Mouse (Mus musculus): ENCODE results near the gene Mterf1b. TPM values are rescaled to one million over a fixed set of nuclear protein-coding genes. Genes with fewer than 3 reads are reported as not detected.
"Not testable (repeated sequence)": the region's sequence is repeated elsewhere in the genome, so short reads cannot be mapped to it uniquely, and the experiment has no call there.

Gene Mterf1b
- 1 to 10 TPM; 1.6 to 2.7 (median 2.1) TPM for total RNA-seq (2022)

DNA sequence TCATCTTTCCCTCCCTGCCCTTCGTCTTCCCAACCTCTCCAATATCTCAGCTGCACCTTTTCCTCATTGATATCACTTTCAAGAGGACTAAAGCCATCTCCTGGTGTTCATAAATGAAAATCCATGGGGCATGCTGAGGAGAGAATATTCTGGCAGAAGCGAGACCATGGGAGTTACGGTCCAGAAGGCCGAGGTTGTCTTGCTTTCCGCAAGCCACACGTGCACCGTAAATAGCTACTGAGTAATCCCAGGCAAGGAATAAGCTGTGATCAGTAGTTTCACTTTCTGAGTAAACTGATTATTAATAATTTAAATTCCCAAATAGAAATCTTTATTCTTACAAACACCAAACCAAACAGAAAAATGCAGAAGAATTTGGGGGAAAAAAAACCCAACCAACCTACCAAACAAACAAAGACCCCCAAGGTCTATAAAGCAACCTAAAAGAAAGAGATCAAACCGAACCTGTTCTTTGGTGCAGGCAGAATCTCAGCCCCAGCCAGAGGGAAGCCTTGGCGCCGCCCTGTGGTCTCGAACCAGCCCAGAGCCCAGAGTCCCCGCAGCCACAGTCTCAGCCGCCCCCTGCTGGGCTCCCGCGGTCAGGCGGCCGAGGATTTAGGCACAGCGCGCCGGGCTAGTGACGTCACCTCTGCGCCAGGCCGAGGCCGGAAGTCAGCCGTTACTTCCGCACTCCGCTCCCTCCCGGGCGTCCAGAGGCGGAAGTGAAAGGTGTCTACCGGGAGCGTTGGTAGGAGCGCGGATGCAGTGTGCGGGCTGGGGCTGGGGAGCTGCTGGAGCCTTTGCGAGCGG is at the start of gene Mterf1b:
TSS of gene Mterf1b (plus strand) at position 697 of the 810 bp plus-strand sequence.
- not testable (repeated sequence) for DNase-seq (ENCODE audit: low spot score)

GRCm38 (mm10) chr5:4159418-4160071 is 32.6 kb upstream of the Mterf1b start:
- DNase-seq (ENCODE audit: low spot score): not testable (repeated sequence)

DNA sequence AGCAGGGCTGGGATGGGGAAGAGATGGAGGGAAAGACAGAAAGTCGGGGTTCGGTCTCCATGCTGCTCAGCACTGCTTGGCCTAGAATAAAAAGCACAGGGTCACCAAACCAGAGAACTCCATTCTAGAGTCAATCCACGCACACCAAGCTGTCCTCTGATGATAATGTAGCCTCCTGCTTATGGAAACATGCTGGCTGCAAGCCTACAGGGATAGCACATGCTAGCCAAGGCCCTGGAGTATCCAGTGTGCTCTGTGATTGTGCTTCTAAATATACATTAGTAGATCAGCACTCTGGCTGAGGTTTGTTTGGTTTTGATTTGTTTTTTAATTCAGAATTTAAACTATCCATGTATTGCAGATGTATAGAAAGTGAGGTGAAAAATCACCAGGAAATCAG is 30.6 kb upstream of the Mterf1b start:
- DNase-seq (ENCODE audit: low spot score): peak; percentile 31

DNA sequence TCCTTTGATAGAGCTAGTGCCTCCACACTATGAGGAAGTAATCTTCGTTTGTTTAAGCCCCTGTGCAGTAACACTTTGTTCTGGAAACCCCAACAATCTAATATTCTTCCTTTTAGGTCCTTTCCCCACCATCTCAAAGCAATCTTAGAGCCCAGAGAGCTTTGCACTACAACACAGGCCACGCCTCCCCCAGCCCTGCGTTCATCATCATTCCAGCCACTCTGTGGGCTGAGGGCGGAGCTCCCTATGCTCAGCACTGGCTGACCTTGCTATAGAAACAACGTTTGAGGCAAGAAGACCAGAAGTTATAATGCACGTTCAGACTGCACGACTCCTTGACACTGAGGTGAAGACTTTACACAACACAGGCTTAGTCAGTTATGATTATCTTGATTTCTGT is 29.7 kb upstream of the Mterf1b start:
- no peak for DNase-seq (ENCODE audit: low spot score)

DNA sequence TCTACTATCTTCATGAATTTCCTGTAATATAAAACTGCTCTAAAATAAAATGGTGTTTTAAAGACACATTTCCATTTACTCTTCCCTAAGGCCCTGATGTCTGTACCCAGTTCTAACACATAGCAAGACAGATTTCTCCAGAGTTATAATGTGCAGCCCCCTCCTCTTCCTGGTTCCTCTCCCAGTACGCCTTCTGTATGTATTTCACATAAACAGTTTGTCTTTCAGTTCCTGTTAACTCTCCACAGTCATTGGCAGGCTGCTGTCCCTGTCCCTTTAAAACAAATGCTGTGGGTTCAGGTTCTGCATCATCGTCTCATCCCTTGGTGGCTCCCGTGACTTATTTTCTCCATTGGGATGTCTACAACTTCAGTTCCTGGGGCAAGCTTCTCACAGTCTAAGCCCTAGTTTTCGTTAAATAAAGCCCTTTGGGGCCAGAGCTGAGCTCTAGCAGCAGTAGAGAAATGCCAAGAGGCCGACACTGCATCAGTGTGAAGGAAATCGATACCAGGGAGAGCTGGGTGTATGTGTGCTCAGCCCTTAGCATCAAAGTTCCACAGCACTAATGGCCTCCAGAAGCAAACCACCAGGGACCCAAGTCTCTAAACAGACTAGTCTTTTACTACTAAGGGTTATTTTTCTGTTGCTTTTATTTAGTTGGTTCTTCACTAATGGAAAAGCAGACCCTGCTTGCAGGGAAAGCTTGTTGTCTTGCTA is 24.2 kb upstream of the Mterf1b start:
- DNase-seq (ENCODE audit: low spot score): not testable (repeated sequence)

DNA sequence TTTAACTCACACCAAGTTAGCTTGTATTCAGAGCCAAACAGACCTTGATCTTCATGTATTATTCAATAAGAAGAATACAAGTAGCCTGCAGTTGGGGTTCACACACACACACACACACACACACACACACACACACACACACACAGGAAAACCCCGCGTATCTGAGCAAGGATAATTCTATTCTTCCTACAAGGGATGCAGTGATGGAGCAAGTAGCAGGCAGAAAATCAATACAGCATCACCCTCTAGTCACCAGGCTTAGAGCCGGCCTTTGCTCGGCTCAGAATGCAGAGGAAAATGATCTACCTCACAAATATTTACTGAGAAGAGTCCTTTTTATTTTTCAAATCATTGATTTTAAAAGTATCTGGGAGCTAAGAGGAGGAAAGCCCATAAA is 23.6 kb upstream of the Mterf1b start:
- not testable (repeated sequence) for DNase-seq (ENCODE audit: low spot score)

GRCm38 (mm10) chr5:4176421-4176820 is 15.7 kb upstream of the Mterf1b start:
- not testable (repeated sequence) for DNase-seq (ENCODE audit: low spot score)

DNA sequence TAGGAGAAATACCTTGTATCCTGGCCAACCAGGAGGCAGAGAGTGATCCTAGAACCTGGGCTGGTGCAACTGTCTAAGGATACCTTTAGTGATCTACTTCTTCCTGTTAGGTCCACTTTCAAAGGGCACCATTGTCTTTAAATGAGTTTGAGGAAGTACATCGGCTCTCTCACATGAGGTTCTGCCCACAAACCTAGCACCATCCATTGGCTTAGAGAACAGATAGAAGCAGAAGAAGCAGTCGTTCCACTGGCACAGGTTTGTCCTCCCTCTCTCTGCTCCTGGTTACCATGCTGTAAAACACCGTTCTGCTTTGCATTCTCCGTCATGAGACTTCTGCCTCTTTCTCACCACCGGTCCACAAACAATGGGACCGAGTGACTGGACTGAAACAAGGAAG is 12.8 kb upstream of the Mterf1b start:
- DNase-seq (ENCODE audit: low spot score): no peak

DNA sequence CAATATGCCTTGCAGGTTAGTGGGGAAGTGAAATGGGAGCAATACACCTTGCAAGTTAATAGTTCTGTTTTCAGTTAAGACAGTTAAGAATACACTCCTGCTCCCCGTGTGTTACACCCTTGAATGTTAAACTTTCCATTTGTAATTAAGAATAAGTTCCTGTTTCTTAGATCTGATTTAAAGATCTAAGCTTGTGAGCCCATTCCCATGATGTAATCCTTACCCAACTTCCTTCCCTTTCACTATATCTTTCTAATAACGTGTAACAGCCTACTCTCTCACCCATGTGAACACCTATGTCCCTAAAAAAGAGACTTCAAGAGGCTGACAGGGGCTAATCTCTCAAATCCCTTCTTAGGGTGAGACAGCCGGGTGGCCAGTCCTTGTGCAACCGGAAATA is 5.4 kb upstream of the Mterf1b start:
- no peak for DNase-seq (ENCODE audit: low spot score)

DNA sequence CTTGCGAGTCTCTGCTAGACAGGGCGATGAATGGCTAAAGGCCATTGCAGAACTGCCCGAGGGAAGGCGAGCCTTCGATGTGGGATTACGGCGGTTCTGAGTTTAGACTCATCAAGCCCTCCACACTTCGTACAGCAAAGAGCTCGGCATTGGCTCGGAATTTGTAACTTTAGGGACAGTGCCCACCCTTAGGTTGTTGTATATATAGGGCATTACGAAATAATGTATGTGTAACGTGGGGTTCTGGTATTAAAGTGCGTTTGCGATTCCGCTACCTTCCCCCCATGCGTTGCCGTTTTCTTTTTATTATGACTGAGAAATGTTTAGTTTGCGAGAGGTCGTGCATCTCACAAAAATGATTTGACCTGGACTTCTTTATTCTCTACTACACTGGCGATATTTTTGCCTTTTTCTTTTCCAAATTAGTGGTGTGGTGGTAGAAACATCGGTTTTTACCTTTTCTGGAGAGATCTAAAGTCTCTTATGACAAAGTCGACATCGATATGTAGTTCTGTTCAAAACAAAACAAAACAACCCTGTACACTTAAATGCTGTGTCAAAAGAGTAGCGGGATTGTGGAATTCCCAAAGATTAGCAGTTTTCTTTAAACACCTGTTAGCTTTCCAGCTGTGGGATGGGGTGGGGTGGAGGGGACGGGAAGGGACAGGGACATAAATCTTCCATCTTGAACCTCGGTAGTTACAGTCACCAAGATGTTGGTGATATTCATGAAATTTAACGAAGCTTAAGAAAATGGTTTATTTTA is 497 bp downstream of the Mterf1b start:
- not testable (repeated sequence) for DNase-seq (ENCODE audit: low spot score)

DNA sequence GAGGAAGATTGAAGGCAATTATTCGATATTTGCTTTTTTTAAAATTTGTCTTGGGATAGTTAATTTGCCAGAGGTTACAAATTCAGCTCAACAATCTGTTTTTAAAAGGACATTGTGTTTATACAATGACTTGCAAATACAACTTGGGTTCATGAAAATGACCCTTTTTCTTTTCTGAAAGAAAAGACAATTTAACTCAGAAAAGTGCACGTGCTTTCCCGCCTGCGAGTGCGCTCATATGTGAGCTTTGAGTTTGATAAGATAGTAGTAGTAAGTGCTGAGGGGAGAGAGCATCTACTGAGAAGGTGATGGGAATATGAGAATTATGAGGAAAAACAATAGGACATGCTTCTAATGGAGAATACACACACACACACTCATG is 1.1 kb downstream of the Mterf1b start:
- no peak for DNase-seq (ENCODE audit: low spot score)

GRCm38 (mm10) chr5:4194166-4194565 is 2.0 kb downstream of the Mterf1b start:
- no peak for DNase-seq (ENCODE audit: low spot score)

DNA sequence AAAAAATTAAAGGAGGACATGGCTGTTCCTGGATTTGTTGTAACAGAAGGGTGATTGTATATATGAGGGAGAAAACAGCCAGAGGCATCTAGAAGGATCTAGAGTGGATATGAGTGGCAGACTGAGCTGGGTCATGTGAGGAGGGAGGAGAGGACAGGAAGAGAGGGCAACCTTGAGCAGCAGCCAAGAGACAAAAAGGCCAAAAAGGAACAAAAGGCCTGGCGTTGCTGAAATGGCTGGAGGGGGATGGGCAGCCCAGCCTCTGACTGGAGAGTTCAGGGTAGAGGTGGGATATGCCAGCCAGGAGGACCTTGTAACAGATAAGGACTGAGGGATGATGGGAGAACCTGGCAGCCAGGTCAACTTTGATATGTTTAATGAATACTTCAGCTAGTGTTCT is 2.9 kb downstream of the Mterf1b start:
- no peak for DNase-seq (ENCODE audit: low spot score)

- DNase-seq (ENCODE audit: low spot score): no peak
Measured at GRCm38 (mm10) chr5:4201368-4201767, 9.2 kb downstream of the Mterf1b start.

DNA sequence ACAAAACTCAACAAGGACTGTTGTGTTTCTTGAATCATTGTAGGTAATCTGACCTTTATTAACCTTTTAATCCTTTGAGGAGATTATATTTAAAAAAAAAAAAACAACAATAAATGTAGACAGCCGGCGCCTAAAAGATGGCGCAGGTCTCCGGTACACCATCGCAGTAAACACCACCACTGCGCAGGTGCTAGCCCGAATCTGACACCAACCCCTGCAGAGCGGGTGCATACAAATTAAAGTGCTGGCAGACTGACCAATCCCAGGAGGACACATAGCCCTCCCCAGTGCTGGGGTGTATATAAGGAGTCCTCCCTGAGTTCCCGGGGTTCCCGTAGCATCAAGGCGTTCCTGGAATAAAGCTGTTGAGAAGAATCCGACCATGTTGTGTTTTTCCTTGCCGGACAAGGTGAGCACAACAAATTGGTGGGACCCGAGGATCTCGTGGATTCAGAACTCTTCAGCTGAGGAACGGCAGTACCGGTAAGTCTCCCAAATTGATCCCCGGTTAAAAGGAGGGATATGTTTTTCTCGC is 10.2 kb downstream of the Mterf1b start:
- not testable (repeated sequence) for DNase-seq (ENCODE audit: low spot score)

- DNase-seq (ENCODE audit: low spot score): not testable (repeated sequence)
Measured at GRCm38 (mm10) chr5:4210082-4210481, 17.9 kb downstream of the Mterf1b start.

GRCm38 (mm10) chr5:4221309-4221708 is 29.1 kb downstream of the Mterf1b start:
- no peak for DNase-seq (ENCODE audit: low spot score)

GRCm38 (mm10) chr5:4221981-4222623 is 29.9 kb downstream of the Mterf1b start:
- DNase-seq (ENCODE audit: low spot score): no peak

DNA sequence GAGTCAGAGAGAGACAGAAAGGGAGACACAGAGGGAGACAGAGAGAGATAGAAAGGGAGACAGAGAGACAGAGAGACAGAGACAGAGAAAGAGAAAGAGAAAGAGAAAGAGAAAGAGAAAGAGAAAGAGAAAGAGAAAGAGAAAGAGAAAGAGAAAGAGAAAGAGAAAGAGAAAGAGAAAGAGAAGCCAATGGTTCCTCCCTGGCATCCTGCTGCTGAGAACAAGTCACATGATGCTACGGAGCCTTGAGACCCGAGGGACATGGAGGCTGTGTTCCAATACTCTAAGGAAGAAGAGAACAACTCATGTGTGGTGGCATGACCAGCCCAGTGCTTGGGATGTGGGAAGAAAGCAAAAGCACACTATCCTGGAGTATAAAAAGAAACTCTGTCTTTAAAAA is 40.0 kb downstream of the Mterf1b start:
- DNase-seq (ENCODE audit: low spot score): no peak

GRCm38 (mm10) chr5:4234505-4234904 is 42.3 kb downstream of the Mterf1b start:
- DNase-seq (ENCODE audit: low spot score): no peak

- DNase-seq (ENCODE audit: low spot score): no peak
Measured at GRCm38 (mm10) chr5:4240120-4240519, 48.0 kb downstream of the Mterf1b start.
